11 mouse cellular contexts compared by ENCODE assay signal in the genomic region with DNA sequence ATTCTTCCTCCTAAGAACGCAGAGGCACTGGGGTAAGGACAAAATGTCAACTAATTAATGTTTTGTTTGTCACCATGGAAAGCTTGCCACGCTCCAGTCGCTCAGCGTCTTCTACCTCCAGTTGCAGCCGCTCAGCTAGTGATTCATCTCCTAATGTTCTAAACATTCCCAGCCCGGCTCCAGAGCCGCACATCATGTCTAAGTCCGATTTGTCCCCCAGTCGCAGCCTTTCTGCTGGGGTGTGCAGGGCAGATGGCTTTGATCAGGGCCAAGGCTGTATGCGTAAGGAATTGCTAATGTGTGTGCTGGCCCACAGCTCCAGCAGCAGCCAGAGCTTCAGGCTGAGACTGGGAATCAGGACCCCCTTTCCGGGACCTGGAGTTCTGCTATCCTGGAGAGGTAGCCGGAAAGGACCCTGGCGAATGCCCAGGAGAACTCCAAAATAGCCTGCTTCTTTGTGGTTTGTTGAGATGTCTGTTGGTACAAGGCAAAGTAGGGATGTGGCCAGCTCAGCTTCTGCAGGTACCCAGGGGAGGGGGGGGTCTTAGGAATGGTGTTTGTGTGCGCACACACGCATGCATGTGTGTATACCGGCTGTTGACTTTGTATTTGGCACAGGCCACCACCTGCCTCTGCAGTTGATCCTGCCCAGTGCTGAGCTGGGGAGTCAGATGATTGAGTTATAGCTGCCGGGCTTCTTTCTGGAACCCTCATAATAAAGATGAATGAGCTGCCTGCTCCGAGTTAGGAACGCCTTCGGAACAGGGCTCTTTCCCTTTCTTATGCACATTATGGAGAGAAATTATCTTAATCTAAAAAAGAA.
DNase-seq lines count a peak whose midpoint lies in the region; ATAC-seq and TF ChIP-seq lines count a peak whose summit lies in the region.
"Had no signal": no experiment of that assay in that cellular context is flagged by ENCODE, and none has a peak within 500 bp of the region (broad histone marks: within the 10 kb centered on the region; RNA-seq: fewer than 3 reads in every experiment).

No protein-coding gene starts in this region.

- peak; percentile 27 for DNase-seq in hindbrain, postnatal 0 days (ENCODE audit: low spot score)
- DNase-seq in hindbrain, embryonic 10.5 days (ENCODE audit: low spot score) = no peak
- DNase-seq in right cerebral cortex, adult 18-20 months = peak; percentile 49
- no peak for DNase-seq in right cerebral cortex, postnatal 14 days
- peak; percentile 57 to 78 for DNase-seq in layer of hippocampus, adult 18-20 months (ENCODE audit: low spot score in 2 of 2)
- DNase-seq in spleen, postnatal 14 days (ENCODE audit: low spot score in 2 of 2) = no peak
- DNase-seq: gastrocnemius, postnatal 10 days; liver, embryonic 13.5 days; thymus, adult 2 months had no signal

- H3K27ac ChIP-seq in hindbrain, postnatal 0 days = no peak overlapping the region
- no peak overlapping the region for H3K27ac ChIP-seq in hindbrain, embryonic 10.5 days
- H3K27ac ChIP-seq: liver, embryonic 13.5 days; midbrain, embryonic 13.5 days had no signal

- no peak for TF ChIP-seq CTCF in hindbrain, postnatal 0 days (IDR thresholded peaks at IDR 0.05; ENCODE audit: low read depth)

- H3K4me2 ChIP-seq in hindbrain, postnatal 0 days (ENCODE audit: low read depth, low read length) = no peak overlapping the region
- H3K4me2 ChIP-seq: liver, embryonic 13.5 days; midbrain, embryonic 13.5 days had no signal

- no peak overlapping the region for H3K9ac ChIP-seq in hindbrain, postnatal 0 days (replicated peaks; ENCODE audit: low read length)
- H3K9ac ChIP-seq: liver, embryonic 13.5 days; midbrain, embryonic 13.5 days had no signal

- ATAC-seq in hindbrain, postnatal 0 days = no peak
- ATAC-seq in CD4-positive, CD25-positive, alpha-beta regulatory T cell, adult 4 months = no peak
- ATAC-seq: midbrain, embryonic 13.5 days had no signal

- H3K36me3 ChIP-seq in hindbrain, postnatal 0 days (ENCODE audit: insufficient read depth, low read length) = no peaks in the 10 kb centered on the region
- no peaks in the 10 kb centered on the region for H3K36me3 ChIP-seq in hindbrain, embryonic 10.5 days
- H3K36me3 ChIP-seq: liver, embryonic 13.5 days; midbrain, embryonic 13.5 days had no signal

- no peak overlapping the region for H3K4me3 ChIP-seq in hindbrain, postnatal 0 days (ENCODE audit: low read length)
- H3K4me3 ChIP-seq in hindbrain, embryonic 10.5 days = no peak overlapping the region
- H3K4me3 ChIP-seq: liver, embryonic 13.5 days; midbrain, embryonic 13.5 days had no signal

- H3K9me3 ChIP-seq in hindbrain, postnatal 0 days (ENCODE audit: low read length) = no peaks in the 10 kb centered on the region
- no peaks in the 10 kb centered on the region for H3K9me3 ChIP-seq in hindbrain, embryonic 10.5 days
- H3K9me3 ChIP-seq: midbrain, embryonic 13.5 days had no signal

- 46% methylated on average over 20 of the region's 20 CpGs for WGBS in hindbrain, postnatal 0 days
- 82% methylated on average over 20 of the region's 20 CpGs for WGBS in hindbrain, embryonic 10.5 days

- H3K4me1 ChIP-seq in hindbrain, postnatal 0 days (ENCODE audit: insufficient read depth, low read length) = peaks cover 5% of the 10 kb centered on the region; the same call in 1 of the 2 replicates
- H3K4me1 ChIP-seq in hindbrain, embryonic 10.5 days (replicated peaks) = peaks cover 12% of the 10 kb centered on the region
- H3K4me1 ChIP-seq: liver, embryonic 13.5 days had no signal

- H3K27me3 ChIP-seq in hindbrain, postnatal 0 days (ENCODE audit: insufficient read depth, low read length) = no peaks in the 10 kb centered on the region
- H3K27me3 ChIP-seq in hindbrain, embryonic 10.5 days (ENCODE audit: insufficient read depth, poor library complexity, severe bottlenecking) = peaks cover 6% of the 10 kb centered on the region; the same call in 1 of the 2 replicates
- H3K27me3 ChIP-seq: liver, embryonic 13.5 days; midbrain, embryonic 13.5 days had no signal

Comparison
In these comparisons a context has a peak if more than half of its experiments do, and no peak if none do; other contexts are left out.
1. DNase-seq: peak in hindbrain, postnatal 0 days (single experiment), right cerebral cortex, adult 18-20 months (single experiment) and layer of hippocampus, adult 18-20 months (2 of 2); none in hindbrain, embryonic 10.5 days (single experiment), right cerebral cortex, postnatal 14 days (single experiment) and spleen, postnatal 14 days (0 of 2).